Mouse (Mus musculus) cerebellum, adult 2 months (tissue): ENCODE results near the gene Plekhm3. TPM values are rescaled to one million over a fixed set of nuclear protein-coding genes. Genes with fewer than 3 reads are reported as not detected.

Experiments used
- DNase-seq, 2 experiments: peaks; one replicate each; pipeline ENCODE4 v3.0.0; 2021
- H3K27ac ChIP-seq: fragments of 200-500 bp; 2 replicates; pipeline ENCODE4 v1.5.1; 2012; ENCODE audit warnings: low read length, control low read depth, inconsistent platforms; ENCODE audit not compliant: insufficient read depth
- H3K27me3 ChIP-seq: fragments of 200-500 bp; 2 replicates; pipeline ENCODE4 v1.6.1; 2012; ENCODE audit warnings: inconsistent platforms, mild to moderate bottlenecking, low read length, moderate library complexity; ENCODE audit not compliant: control insufficient read depth, insufficient read depth
- H3K4me1 ChIP-seq: fragments of 200-500 bp; 2 replicates; pipeline ENCODE4 v1.6.1; 2011; ENCODE audit warnings: low read length; ENCODE audit not compliant: control insufficient read depth, insufficient read depth
- H3K4me3 ChIP-seq: fragments of 200-500 bp; replicated peaks from 2 replicates; pipeline ENCODE3; 2011; ENCODE audit warnings: mild to moderate bottlenecking, low read depth, low read length, control low read depth; ENCODE audit not compliant: insufficient read depth
- CTCF ChIP-seq: fragments of 200-500 bp; IDR thresholded peaks from 2 replicates; pipeline ENCODE4 v1.5.1; 2011; ENCODE audit warnings: low read depth, mild to moderate bottlenecking, control low read depth, low read length, moderate library complexity, borderline replicate concordance; ENCODE audit not compliant: insufficient read depth
- POLR2A ChIP-seq: fragments of 200-500 bp; IDR thresholded peaks from 2 replicates; pipeline ENCODE4 v1.6.1; 2011; ENCODE audit warnings: low read length, control low read depth, borderline replicate concordance; ENCODE audit not compliant: insufficient read depth
- WGBS: fragments of 180-500 bp; shearing (Covaris S2); methylation state at CpG from one replicate; pipeline ENCODE4 v1.1.7; 2018; 5-methylcytosine and 5-hydroxymethylcytosine counted together
- polyA plus RNA-seq: library from polyadenylated mRNA; depleted of rRNA; stranded (reverse); fragments of >200 nt; gene quantifications from 2 replicates; pipeline ENCODE4 v1.2.3, GENCODE M21; 2012

Plekhm3 gene
- polyA plus RNA-seq, 1 experiment: 14.5 TPM

DNA sequence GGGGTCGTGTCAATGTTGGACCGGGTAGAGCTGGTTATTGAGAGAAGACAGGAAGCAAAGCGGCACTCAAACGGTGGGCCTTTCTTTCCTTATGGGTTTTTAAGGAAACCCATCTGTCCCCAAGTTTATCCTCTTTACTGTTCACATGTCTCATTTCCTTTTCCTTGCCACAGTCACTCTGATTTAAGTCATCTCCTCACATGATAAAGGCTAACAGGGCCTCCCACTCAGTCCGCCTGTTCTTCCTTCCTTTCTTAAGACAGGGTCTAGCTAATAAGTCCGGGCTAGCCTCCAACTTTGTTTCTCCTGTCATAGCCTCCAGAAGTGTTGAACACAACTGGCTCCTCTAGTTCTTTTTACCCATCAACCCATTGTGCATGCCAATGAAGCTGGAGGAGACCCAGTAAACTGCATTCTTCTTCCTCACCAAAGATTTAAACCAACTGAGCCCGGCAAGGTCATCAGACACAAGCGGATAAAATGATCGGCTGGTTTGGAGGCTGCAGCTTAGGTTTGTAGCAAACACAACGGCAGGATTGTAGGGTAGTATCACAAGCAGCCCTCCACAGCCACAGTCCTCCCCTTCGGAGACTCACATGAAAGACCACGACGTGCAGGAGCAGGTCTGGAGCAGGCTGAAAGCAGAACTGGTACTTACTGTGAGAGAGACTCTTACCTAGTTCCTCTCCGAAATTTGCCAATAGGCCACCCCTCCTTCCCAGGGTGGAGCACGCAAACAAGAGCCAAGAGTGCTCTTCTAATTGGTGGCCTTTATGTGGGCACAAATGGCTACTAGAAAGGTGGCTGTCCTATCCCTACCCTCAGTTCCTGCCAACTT is 29.0 kb downstream of the Plekhm3 start:
- WGBS: 92% methylated on average over 15 of the region's 15 CpGs
- Histone ChIP-seq H3K4me3 (no peak overlapping the region), H3K4me1 (no peaks in the 10 kb centered on the region), H3K27me3 (no peaks in the 10 kb centered on the region), H3K27ac (no peak overlapping the region)
- no peak for TF ChIP-seq POLR2A
- TF ChIP-seq CTCF: no peak
- DNase-seq: no peak

GRCm38 (mm10) chr1:64925594-64925993 is 31.0 kb downstream of the Plekhm3 start:
- no peak overlapping the region for H3K27ac ChIP-seq
- no peak for TF ChIP-seq POLR2A
- TF ChIP-seq CTCF: no peak
- no peaks in the 10 kb centered on the region for H3K27me3 ChIP-seq
- no peak overlapping the region for H3K4me3 ChIP-seq
- H3K4me1 ChIP-seq: no peaks in the 10 kb centered on the region
- peak in 1 of 2 experiments; percentile 1 for DNase-seq
- 96% methylated on average over 3 of the region's 3 CpGs for WGBS

- Histone ChIP-seq H3K27ac (no peak overlapping the region), H3K4me3 (no peak overlapping the region), H3K27me3 (no peaks in the 10 kb centered on the region), H3K4me1 (no peaks in the 10 kb centered on the region; the same call in 1 of the 2 replicates)
- TF ChIP-seq CTCF: no peak
- TF ChIP-seq POLR2A: no peak
- peak in 1 of 2 experiments; percentile 6 for DNase-seq
- 79% methylated on average over 12 of the region's 12 CpGs for WGBS
These were observed 32.3 kb downstream of the Plekhm3 start for GRCm38 (mm10) chr1:64924283-64924682.

GRCm38 (mm10) chr1:64918810-64919528 is 37.7 kb downstream of the Plekhm3 start:
- DNase-seq: peak; percentile 64 to 70
- H3K27ac ChIP-seq: peak overlapping the region; percentile 4; the same call in 1 of the 2 replicates
- H3K27me3 ChIP-seq: no peaks in the 10 kb centered on the region
- peaks cover 6% of the 10 kb centered on the region for H3K4me1 ChIP-seq
- WGBS: 13% methylated on average over 14 of the region's 14 CpGs
- TF ChIP-seq POLR2A: no peak
- no peak for TF ChIP-seq CTCF
- H3K4me3 ChIP-seq: peak overlapping the region; percentile 24

GRCm38 (mm10) chr1:64917966-64918365 is 38.7 kb downstream of the Plekhm3 start:
- peaks cover 6% of the 10 kb centered on the region for H3K4me1 ChIP-seq
- H3K4me3 ChIP-seq: no peak overlapping the region
- no peaks in the 10 kb centered on the region for H3K27me3 ChIP-seq
- WGBS: 82% methylated on average over 7 of the region's 7 CpGs
- no peak for TF ChIP-seq CTCF
- H3K27ac ChIP-seq: no peak overlapping the region
- no peak for DNase-seq

- DNase-seq: no peak
- Histone ChIP-seq H3K4me1 (peaks cover 6% of the 10 kb centered on the region), H3K4me3 (no peak overlapping the region), H3K27ac (no peak overlapping the region), H3K27me3 (no peaks in the 10 kb centered on the region)
- TF ChIP-seq POLR2A: no peak
- WGBS: 73% methylated on average over 5 of the region's 5 CpGs
These were observed 39.6 kb downstream of the Plekhm3 start for GRCm38 (mm10) chr1:64916884-64917507.

DNA sequence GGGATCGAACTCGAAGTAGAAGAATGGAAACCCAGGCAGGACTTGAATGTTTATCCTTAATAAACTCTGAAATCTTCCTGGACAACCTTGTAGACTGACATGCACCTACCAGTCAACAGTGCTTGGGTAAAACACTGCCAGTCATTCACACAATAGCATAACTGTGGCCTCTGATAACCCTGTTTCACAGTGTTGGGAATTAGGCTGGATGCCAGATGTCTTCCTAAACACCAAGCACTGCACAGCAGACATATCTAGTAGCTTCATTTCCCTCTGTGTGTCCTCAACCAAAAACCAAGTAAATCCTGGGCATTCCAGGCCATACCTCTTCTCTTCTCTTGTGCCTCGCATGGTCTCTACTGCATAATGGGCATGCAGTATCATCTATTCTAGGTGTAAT is 42.3 kb downstream of the Plekhm3 start:
- no peaks in the 10 kb centered on the region for H3K27me3 ChIP-seq
- WGBS: 96% methylated on average over 3 of the region's 3 CpGs

More for the DNA sequence above, 42.3 kb downstream of the Plekhm3 start:
- H3K4me3 ChIP-seq: no peak overlapping the region
- TF ChIP-seq CTCF (no peak), POLR2A (no peak)
- H3K4me1 ChIP-seq: peaks cover 6% of the 10 kb centered on the region
- no peak overlapping the region for H3K27ac ChIP-seq
- DNase-seq: no peak
